Mouse (Mus musculus) G1E-ER4 (cell line): ENCODE results near the gene Platr17. TPM values are rescaled to one million over a fixed set of nuclear protein-coding genes. Genes with fewer than 3 reads are reported as not detected.

ENCODE experiments used
- GATA1 ChIP-seq: IDR thresholded peaks from one replicate; pipeline ENCODE4 v1.8.0; 2012; ENCODE audit warnings: low read length, inconsistent platforms
- polyA plus RNA-seq: library from polyadenylated mRNA; stranded (reverse); fragments of >175 nt; gene quantifications from 2 replicates; pipeline ENCODE4 v1.2.3, GENCODE M21; 2012

Gene Platr17
- polyA plus RNA-seq, 1 experiment = not detected

GRCm38 (mm10) chr17:33931159-33931866, 26.4 kb downstream of the Platr17 start:
- no peak for TF ChIP-seq GATA1

- no peak for TF ChIP-seq GATA1
Observed at GRCm38 (mm10) chr17:33931947-33932346, 27.0 kb downstream of the Platr17 start.

GRCm38 (mm10) chr17:33932448-33932847, 27.5 kb downstream of the Platr17 start:
- TF ChIP-seq GATA1 = no peak

- no peak for TF ChIP-seq GATA1
Observed at GRCm38 (mm10) chr17:33932970-33933369, 28.0 kb downstream of the Platr17 start.

- TF ChIP-seq GATA1 = no peak
Observed at GRCm38 (mm10) chr17:33935422-33936055, 30.6 kb downstream of the Platr17 start.

- no peak for TF ChIP-seq GATA1
Observed at GRCm38 (mm10) chr17:33936993-33937392, 32.1 kb downstream of the Platr17 start.

GRCm38 (mm10) chr17:33938783-33939182, 33.8 kb downstream of the Platr17 start:
- TF ChIP-seq GATA1 = no peak

GRCm38 (mm10) chr17:33940206-33940805, 35.4 kb downstream of the Platr17 start, which contains the start of the genes Pfdn6 and Wdr46:
Gene Pfdn6 (minus strand): TSS chr17:33940343.
Gene Wdr46 (plus strand): TSS chr17:33940660.
- TF ChIP-seq GATA1 = no peak

- no peak for TF ChIP-seq GATA1
Observed at GRCm38 (mm10) chr17:33940981-33941380, 36.0 kb downstream of the Platr17 start.

GRCm38 (mm10) chr17:33941381-33941780, 36.4 kb downstream of the Platr17 start:
- TF ChIP-seq GATA1 = no peak

- no peak for TF ChIP-seq GATA1
Observed at GRCm38 (mm10) chr17:33943454-33943853, 38.5 kb downstream of the Platr17 start.

GRCm38 (mm10) chr17:33947430-33948089, 42.6 kb downstream of the Platr17 start:
- TF ChIP-seq GATA1 = no peak

GRCm38 (mm10) chr17:33948090-33948904, 43.4 kb downstream of the Platr17 start:
- no peak for TF ChIP-seq GATA1

- TF ChIP-seq GATA1 = no peak
Observed at GRCm38 (mm10) chr17:33948905-33949537, 44.1 kb downstream of the Platr17 start.

GRCm38 (mm10) chr17:33950131-33950625, 45.2 kb downstream of the Platr17 start:
- no peak for TF ChIP-seq GATA1
